In the genomic region with DNA sequence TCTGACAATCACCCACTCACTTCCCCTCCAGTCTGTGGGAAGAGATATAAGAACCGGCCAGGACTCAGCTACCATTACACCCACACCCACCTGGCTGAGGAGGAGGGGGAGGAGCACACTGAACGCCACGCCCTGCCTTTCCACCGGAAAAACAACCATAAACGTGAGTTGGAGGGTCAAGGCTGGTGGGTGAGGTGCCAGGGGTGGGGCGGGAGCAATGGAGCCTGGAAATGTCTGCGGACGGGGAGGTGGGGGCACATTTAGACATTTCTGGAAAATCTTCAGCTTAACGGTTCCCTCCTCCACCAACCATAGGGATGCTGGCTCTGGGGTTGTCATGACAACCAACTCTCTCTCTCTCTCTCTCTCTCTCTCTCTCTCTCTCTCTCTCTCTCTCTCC, we compare ENCODE assay signal across 14 mouse cellular contexts. TPM values are rescaled to one million over a fixed set of nuclear protein-coding genes. Genes with fewer than 3 reads are reported as not detected.
DNase-seq lines count a peak whose midpoint lies in the region; ATAC-seq and TF ChIP-seq lines count a peak whose summit lies in the region.
"Had no signal": no experiment of that assay in that cellular context is flagged by ENCODE, and none has a peak within 500 bp of the region (broad histone marks: within the 10 kb centered on the region; RNA-seq: fewer than 3 reads in every experiment).

No protein-coding gene starts in this region.

- peak; percentile 76 for DNase-seq in layer of hippocampus, adult 9-11 months
- no peak for DNase-seq in layer of hippocampus, postnatal 36 days
- peak; percentile 53 for DNase-seq in G1E (ENCODE audit: low spot score)
- DNase-seq in heart, adult 9 months (ENCODE audit: low spot score in 2 of 2), result no peak
- no peak for DNase-seq in spleen, postnatal 14 days (ENCODE audit: low spot score in 2 of 2)
- no peak for DNase-seq in heart, embryonic 10.5 days (ENCODE audit: low spot score)
- DNase-seq: cerebellum, adult 18-20 months had no signal

- peak overlapping the region; percentile 59; the same call in 1 of the 2 replicates for H3K27ac ChIP-seq in forebrain, embryonic 13.5 days
- 0 out of 2 replicates have a peak overlapping the region, but pooled peaks have one; percentile 25 for H3K27ac ChIP-seq in limb, embryonic 12.5 days
- no peak overlapping the region for H3K27ac ChIP-seq in heart, embryonic 10.5 days
- H3K27ac ChIP-seq: heart, embryonic 13.5 days; kidney, embryonic 15.5 days; liver, embryonic 14.5 days had no signal

- H3K4me3 ChIP-seq in G1E (ENCODE audit: low read depth, low read length), result peak overlapping the region; percentile 60; the same call in 1 of the 2 replicates
- no peak overlapping the region for H3K4me3 ChIP-seq in forebrain, embryonic 13.5 days
- no peak overlapping the region for H3K4me3 ChIP-seq in limb, embryonic 12.5 days (replicated peaks)
- no peak overlapping the region for H3K4me3 ChIP-seq in heart, embryonic 10.5 days
- H3K4me3 ChIP-seq: heart, embryonic 13.5 days; kidney, embryonic 15.5 days had no signal

- H3K9ac ChIP-seq in forebrain, embryonic 13.5 days, result peak overlapping the region; percentile 4; the same call in 1 of the 2 replicates
- H3K9ac ChIP-seq in limb, embryonic 12.5 days (replicated peaks), result no peak overlapping the region
- H3K9ac ChIP-seq: heart, embryonic 13.5 days; kidney, embryonic 15.5 days; liver, embryonic 14.5 days had no signal

- no peaks in the 10 kb centered on the region for H3K27me3 ChIP-seq in G1E (ENCODE audit: insufficient read depth, low read length)
- no peaks in the 10 kb centered on the region for H3K27me3 ChIP-seq in forebrain, embryonic 13.5 days
- H3K27me3 ChIP-seq in limb, embryonic 12.5 days, result no peaks in the 10 kb centered on the region
- H3K27me3 ChIP-seq in heart, embryonic 10.5 days (ENCODE audit: insufficient read depth, poor library complexity, severe bottlenecking), result peaks cover 61% of the 10 kb centered on the region; the same call in 1 of the 2 replicates

- 7% methylated on average over 8 of the region's 9 CpGs for WGBS in forebrain, embryonic 13.5 days
- 21% methylated on average over 9 of the region's 9 CpGs for WGBS in limb, embryonic 12.5 days
- 43% methylated on average over 9 of the region's 9 CpGs for WGBS in heart, embryonic 10.5 days

- peaks cover 99% of the 10 kb centered on the region for H3K4me1 ChIP-seq in G1E (ENCODE audit: insufficient read depth, low read depth, low read length)
- peaks cover 92% of the 10 kb centered on the region for H3K4me1 ChIP-seq in forebrain, embryonic 13.5 days
- H3K4me1 ChIP-seq in limb, embryonic 12.5 days (replicated peaks), result peaks cover 81% of the 10 kb centered on the region
- peaks cover 54% of the 10 kb centered on the region for H3K4me1 ChIP-seq in heart, embryonic 10.5 days

- H3K36me3 ChIP-seq in G1E (replicated peaks), result peaks cover 62% of the 10 kb centered on the region
- H3K36me3 ChIP-seq in forebrain, embryonic 13.5 days (ENCODE audit: poor library complexity, severe bottlenecking), result peaks cover 48% of the 10 kb centered on the region
- peaks cover 26% of the 10 kb centered on the region for H3K36me3 ChIP-seq in limb, embryonic 12.5 days
- no peaks in the 10 kb centered on the region for H3K36me3 ChIP-seq in heart, embryonic 10.5 days
- H3K36me3 ChIP-seq: heart, embryonic 13.5 days; kidney, embryonic 15.5 days had no signal

- no peak for TF ChIP-seq CTCF in G1E (IDR thresholded peaks at IDR 0.05; ENCODE audit: low read depth, low read length)

- ATAC-seq in G1E (ENCODE audit: extremely low read depth, insufficient number of reproducible peaks, low FRiP score, poor library complexity, severe bottlenecking), result no peak
- no peak for ATAC-seq in forebrain, embryonic 13.5 days
- no peak for ATAC-seq in limb, embryonic 12.5 days (ENCODE audit: insufficient number of reproducible peaks, insufficient read depth, low FRiP score, low TSS enrichment, low read depth)
- ATAC-seq: CD4-positive, CD25-positive, alpha-beta regulatory T cell, adult 4 months had no signal

- no peaks in the 10 kb centered on the region for H3K9me3 ChIP-seq in G1E (replicated peaks)
- no peaks in the 10 kb centered on the region for H3K9me3 ChIP-seq in forebrain, embryonic 13.5 days (replicated peaks)
- no peaks in the 10 kb centered on the region for H3K9me3 ChIP-seq in limb, embryonic 12.5 days
- H3K9me3 ChIP-seq in heart, embryonic 10.5 days, result no peaks in the 10 kb centered on the region
- H3K9me3 ChIP-seq: heart, embryonic 13.5 days; kidney, embryonic 15.5 days had no signal

- H3K4me2 ChIP-seq in forebrain, embryonic 13.5 days, result peak overlapping the region; percentile 46
- no peak overlapping the region for H3K4me2 ChIP-seq in limb, embryonic 12.5 days
- H3K4me2 ChIP-seq: heart, embryonic 13.5 days; kidney, embryonic 15.5 days had no signal

RNA-seq across cellular contexts. Expression of a gene that starts 9.3 kb away (rescaled TPM):
- total RNA-seq in layer of hippocampus, postnatal 36 days (2021), result 100 to 1,000 TPM; 108 to 109 TPM
- total RNA-seq in G1E (2014; fragmentation: Nextera tagmentation), result 21.8 and 23.8 TPM in 2 replicates
- total RNA-seq in G1E (2017), result 6.8 and 9.4 TPM in 2 replicates
- 47.4 and 50.3 TPM in 2 replicates for polyA plus RNA-seq in G1E (2012)
- 165 and 182 TPM in 2 replicates for polyA plus RNA-seq in forebrain, embryonic 13.5 days (2015; fragmentation: Nextera tagmentation; extraction: Ambion mirVana)
- polyA plus RNA-seq in limb, embryonic 12.5 days (2016; fragmentation: Nextera tagmentation; extraction: Ambion mirVana), result 22.4 and 23.7 TPM in 2 replicates
- 2.5 and 8.7 TPM in 2 replicates for polyA plus RNA-seq in heart, embryonic 10.5 days (2016; fragmentation: Nextera tagmentation; extraction: Ambion mirVana)
- total RNA-seq: megakaryocyte, adult 5-6 weeks had no signal
- polyA plus RNA-seq: CD4-positive, CD25-positive, alpha-beta regulatory T cell, adult 4 months had no signal

RNA-seq across cellular contexts. Expression of a gene that starts 23.9 kb away (rescaled TPM):
- total RNA-seq in layer of hippocampus, postnatal 36 days (2021), result 10 to 100 TPM; 25.9 to 26.0 TPM
- total RNA-seq in G1E (2014; fragmentation: Nextera tagmentation), result not detected in 2 replicates
- not detected in 2 replicates for total RNA-seq in G1E (2017)
- 0.23 and 0.28 TPM in 2 replicates for polyA plus RNA-seq in G1E (2012)
- 14.9 and 17.2 TPM in 2 replicates for polyA plus RNA-seq in forebrain, embryonic 13.5 days (2015; fragmentation: Nextera tagmentation; extraction: Ambion mirVana)
- polyA plus RNA-seq in limb, embryonic 12.5 days (2016; fragmentation: Nextera tagmentation; extraction: Ambion mirVana), result 7.6 and 8.0 TPM in 2 replicates
- polyA plus RNA-seq in heart, embryonic 10.5 days (2016; fragmentation: Nextera tagmentation; extraction: Ambion mirVana), result 6.4 and 13.8 TPM in 2 replicates
- total RNA-seq: megakaryocyte, adult 5-6 weeks had no signal
- polyA plus RNA-seq: CD4-positive, CD25-positive, alpha-beta regulatory T cell, adult 4 months had no signal

RNA-seq across cellular contexts. Expression of a gene that starts 31.3 kb away (rescaled TPM):
- total RNA-seq in layer of hippocampus, postnatal 36 days (2021), result 10 to 100 TPM; 16.1 to 19.2 TPM
- 24.4 and 33.4 TPM in 2 replicates for total RNA-seq in G1E (2014; fragmentation: Nextera tagmentation)
- 19.3 and 21.4 TPM in 2 replicates for total RNA-seq in G1E (2017)
- 102 and 138 TPM in 2 replicates for polyA plus RNA-seq in G1E (2012)
- polyA plus RNA-seq in forebrain, embryonic 13.5 days (2015; fragmentation: Nextera tagmentation; extraction: Ambion mirVana), result 30.1 and 41.3 TPM in 2 replicates
- 106 and 107 TPM in 2 replicates for polyA plus RNA-seq in limb, embryonic 12.5 days (2016; fragmentation: Nextera tagmentation; extraction: Ambion mirVana)
- polyA plus RNA-seq in heart, embryonic 10.5 days (2016; fragmentation: Nextera tagmentation; extraction: Ambion mirVana), result 32.4 and 63.4 TPM in 2 replicates

Comparison
In these comparisons a context has a peak if more than half of its experiments do, and no peak if none do; other contexts are left out.
1. DNase-seq: peak in layer of hippocampus, adult 9-11 months (single experiment) and G1E (single experiment); none in layer of hippocampus, postnatal 36 days (0 of 2), heart, adult 9 months (0 of 2), spleen, postnatal 14 days (0 of 2) and heart, embryonic 10.5 days (single experiment).